Mouse (Mus musculus) heart, embryonic 11.5 days (tissue): ENCODE measurements around the gene Itga3. TPM values are rescaled to one million over a fixed set of nuclear protein-coding genes. Genes with fewer than 3 reads are reported as not detected.
A peak's percentile ranks its signal among the peaks of the same experiment; 100 is the strongest.

ENCODE experiments used
- ATAC-seq: fragments of 200-750 bp; cut with Nextera tagmentation; replicated peaks from 2 replicates; pipeline ENCODE4 v1.8.0; 2017; ENCODE audit warnings: moderate library complexity; ENCODE audit not compliant: insufficient number of reproducible peaks, low FRiP score, low TSS enrichment
- H3K27ac ChIP-seq: fragments of 300-500 bp; sonication (generic); 2 replicates; pipeline ENCODE4 v1.5.1; 2014; ENCODE audit warnings: mild to moderate bottlenecking, low read depth, low read length
- H3K27me3 ChIP-seq: fragments of 300-500 bp; sonication (generic); 2 replicates; pipeline ENCODE4 v1.6.1; 2014; ENCODE audit warnings: mild to moderate bottlenecking, low read length, mixed read lengths; ENCODE audit not compliant: control insufficient read depth, insufficient read depth
- H3K36me3 ChIP-seq: fragments of 300-500 bp; sonication (generic); 2 replicates; pipeline ENCODE4 v1.6.1; 2014; ENCODE audit warnings: mild to moderate bottlenecking, low read length, moderate library complexity, mixed read lengths; ENCODE audit not compliant: control insufficient read depth, insufficient read depth
- H3K4me1 ChIP-seq: fragments of 300-500 bp; sonication (generic); 2 replicates; pipeline ENCODE4 v1.6.1; 2014; ENCODE audit warnings: low read length; ENCODE audit not compliant: control insufficient read depth, insufficient read depth
- H3K4me2 ChIP-seq: fragments of 300-500 bp; sonication (generic); 2 replicates; pipeline ENCODE4 v1.6.1; 2014; ENCODE audit warnings: mild to moderate bottlenecking, moderate library complexity
- H3K4me3 ChIP-seq: fragments of 300-500 bp; sonication (generic); 2 replicates; pipeline ENCODE4 v1.5.1; 2014; ENCODE audit warnings: low read depth, low read length
- H3K9ac ChIP-seq: fragments of 300-500 bp; sonication (generic); 2 replicates; pipeline ENCODE4 v1.6.1; 2014; ENCODE audit warnings: mild to moderate bottlenecking, low read depth, low read length, moderate library complexity
- H3K9me3 ChIP-seq: fragments of 300-500 bp; sonication (generic); replicated peaks from 2 replicates; pipeline ENCODE4 v1.6.1; 2016; ENCODE audit warnings: low read length; ENCODE audit not compliant: control insufficient read depth
- WGBS: fragments of 180-500 bp; shearing (Covaris S2); extraction: QIAGEN DNeasy Blood & Tissue Kit; methylation state at CpG from one replicate; pipeline ENCODE4 v1.1.7; 2014; ENCODE audit not compliant: insufficient replicate concordance; 5-methylcytosine and 5-hydroxymethylcytosine counted together
- polyA plus RNA-seq: library from polyadenylated mRNA; unstranded; fragments of >200 nt; fragmentation: Nextera tagmentation; extraction: Ambion mirVana; gene quantifications from 2 replicates; pipeline ENCODE4 v1.2.1, GENCODE M21; 2014

Gene Itga3
- polyA plus RNA-seq, 1 experiment from 2014 or later = 8.5 TPM

- Histone ChIP-seq H3K4me1 (peaks cover 28% of the 10 kb centered on the region), H3K4me3 (no peak overlapping the region), H3K9ac (no peak overlapping the region), H3K4me2 (no peak overlapping the region), H3K27me3 (no peaks in the 10 kb centered on the region), H3K9me3 (no peaks in the 10 kb centered on the region), H3K27ac (no peak overlapping the region), H3K36me3 (no peaks in the 10 kb centered on the region)
- WGBS = 42% methylated on average over 17 of the region's 17 CpGs
- ATAC-seq = 0 out of 2 replicates have a peak, but pooled peaks have one; percentile 22
Observed at GRCm38 (mm10) chr11:95087301-95088228, 11.0 kb upstream of the Itga3 start.

GRCm38 (mm10) chr11:95086229-95086628 lies 9.6 kb upstream of the Itga3 start:
- Histone ChIP-seq H3K4me1 (peaks cover 28% of the 10 kb centered on the region), H3K27ac (no peak overlapping the region), H3K27me3 (no peaks in the 10 kb centered on the region), H3K4me2 (no peak overlapping the region), H3K36me3 (no peaks in the 10 kb centered on the region), H3K4me3 (no peak overlapping the region), H3K9me3 (no peaks in the 10 kb centered on the region), H3K9ac (no peak overlapping the region)
- ATAC-seq = no peak
- WGBS = 35% methylated on average over 5 of the region's 5 CpGs

GRCm38 (mm10) chr11:95085710-95086109 lies 9.1 kb upstream of the Itga3 start:
- H3K4me2 ChIP-seq = no peak overlapping the region
- H3K9me3 ChIP-seq = no peaks in the 10 kb centered on the region
- 15% methylated on average over 5 of the region's 5 CpGs for WGBS
- no peak overlapping the region for H3K4me3 ChIP-seq
- no peak overlapping the region for H3K27ac ChIP-seq
- peaks cover 28% of the 10 kb centered on the region for H3K4me1 ChIP-seq
- H3K9ac ChIP-seq = no peak overlapping the region
- H3K27me3 ChIP-seq = no peaks in the 10 kb centered on the region
- no peaks in the 10 kb centered on the region for H3K36me3 ChIP-seq
- ATAC-seq = no peak

- Histone ChIP-seq H3K4me1 (peaks cover 30% of the 10 kb centered on the region), H3K9ac (no peak overlapping the region), H3K27me3 (no peaks in the 10 kb centered on the region), H3K4me3 (no peak overlapping the region), H3K4me2 (no peak overlapping the region), H3K27ac (no peak overlapping the region), H3K36me3 (no peaks in the 10 kb centered on the region), H3K9me3 (no peaks in the 10 kb centered on the region)
- 36% methylated on average over 5 of the region's 5 CpGs for WGBS
- ATAC-seq = no peak
Observed at GRCm38 (mm10) chr11:95084811-95085382, 8.3 kb upstream of the Itga3 start.

- no peak overlapping the region for H3K27ac ChIP-seq
- 20% methylated on average over 4 of the region's 4 CpGs for WGBS
- H3K4me1 ChIP-seq = peaks cover 37% of the 10 kb centered on the region
- no peaks in the 10 kb centered on the region for H3K27me3 ChIP-seq
- no peak for ATAC-seq
- no peak overlapping the region for H3K9ac ChIP-seq
- no peak overlapping the region for H3K4me2 ChIP-seq
- no peaks in the 10 kb centered on the region for H3K9me3 ChIP-seq
- no peak overlapping the region for H3K4me3 ChIP-seq
- H3K36me3 ChIP-seq = no peaks in the 10 kb centered on the region
Observed at GRCm38 (mm10) chr11:95084175-95084574, 7.6 kb upstream of the Itga3 start.

- H3K9ac ChIP-seq = no peak overlapping the region
- peaks cover 34% of the 10 kb centered on the region for H3K4me1 ChIP-seq
- 80% methylated on average over 7 of the region's 7 CpGs for WGBS
Observed at GRCm38 (mm10) chr11:95082896-95083295, 6.3 kb upstream of the Itga3 start.

GRCm38 (mm10) chr11:95080783-95081182 lies 4.2 kb upstream of the Itga3 start:
- Histone ChIP-seq H3K27me3 (peaks cover 4% of the 10 kb centered on the region; the same call in 1 of the 2 replicates), H3K4me3 (no peak overlapping the region), H3K9me3 (no peaks in the 10 kb centered on the region), H3K36me3 (no peaks in the 10 kb centered on the region), H3K4me1 (peaks cover 25% of the 10 kb centered on the region), H3K9ac (no peak overlapping the region), H3K4me2 (no peak overlapping the region), H3K27ac (no peak overlapping the region)
- WGBS = 79% methylated on average over 6 of the region's 6 CpGs
- ATAC-seq = no peak

More at GRCm38 (mm10) chr11:95082896-95083295, 6.3 kb upstream of the Itga3 start:
- Histone ChIP-seq H3K27me3 (no peaks in the 10 kb centered on the region), H3K4me3 (no peak overlapping the region), H3K4me2 (no peak overlapping the region), H3K27ac (no peak overlapping the region), H3K9me3 (no peaks in the 10 kb centered on the region), H3K36me3 (no peaks in the 10 kb centered on the region)
- ATAC-seq = no peak

GRCm38 (mm10) chr11:95079256-95079875 lies 2.8 kb upstream of the Itga3 start:
- peaks cover 33% of the 10 kb centered on the region for H3K4me1 ChIP-seq
- peaks cover 10% of the 10 kb centered on the region for H3K27me3 ChIP-seq
- no peak for ATAC-seq
- H3K9me3 ChIP-seq = no peaks in the 10 kb centered on the region
- peak overlapping the region; percentile 10 for H3K4me2 ChIP-seq
- 25% methylated on average over 6 of the region's 6 CpGs for WGBS
- H3K4me3 ChIP-seq = no peak overlapping the region
- no peak overlapping the region for H3K27ac ChIP-seq
- H3K9ac ChIP-seq = peak overlapping the region; percentile 44; the same call in 1 of the 2 replicates
- H3K36me3 ChIP-seq = no peaks in the 10 kb centered on the region
